Mouse (Mus musculus) brain, embryonic 14.5 days (tissue): Measurements from ENCODE around the gene Nuak1.

ENCODE experiments used
- CTCF ChIP-seq: fragments of 200-500 bp; IDR thresholded peaks from 2 replicates; pipeline ENCODE4 v1.5.1; 2012; ENCODE audit warnings: inconsistent platforms, mild to moderate bottlenecking, moderate library complexity, borderline replicate concordance; ENCODE audit not compliant: insufficient read depth, insufficient read length; ENCODE audit errors: extremely low read depth
- POLR2A ChIP-seq: fragments of 200-500 bp; IDR thresholded peaks from 2 replicates; pipeline ENCODE4 v1.6.1; 2012; ENCODE audit warnings: mild to moderate bottlenecking, inconsistent platforms, borderline replicate concordance; ENCODE audit not compliant: poor library complexity, insufficient read depth, insufficient read length, severe bottlenecking; ENCODE audit errors: extremely low read depth

GRCm38 (mm10) chr10:84414981-84415700 is 25.3 kb downstream of the Nuak1 start:
- TF ChIP-seq POLR2A (no peak), CTCF (no peak)
